23 mouse cellular contexts compared by ENCODE assay signal in the genomic region with DNA sequence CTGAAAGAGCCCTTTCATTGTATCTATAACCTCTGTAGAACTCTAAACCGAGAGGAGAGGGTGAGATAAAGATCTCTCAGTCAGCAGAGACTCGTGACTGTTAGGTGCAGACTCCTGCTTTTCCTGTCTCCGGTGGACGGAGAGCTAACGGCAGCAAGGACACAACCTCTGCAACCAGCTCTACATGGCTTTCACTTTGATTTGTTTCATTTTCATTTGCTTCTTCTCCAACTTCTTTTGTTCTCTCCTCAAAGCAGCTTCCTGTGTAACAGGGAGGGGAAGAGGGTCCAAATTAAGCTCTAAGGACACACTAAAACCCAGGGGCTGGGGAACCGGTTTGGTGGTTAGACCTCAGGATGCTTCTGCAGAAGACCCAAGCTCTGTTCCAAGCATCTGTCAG. TPM values are rescaled to one million over a fixed set of nuclear protein-coding genes. Genes with fewer than 3 reads are reported as not detected.
DNase-seq lines count a peak whose midpoint lies in the region; ATAC-seq and TF ChIP-seq lines count a peak whose summit lies in the region.
"Had no signal": no experiment of that assay in that cellular context is flagged by ENCODE, and none has a peak within 500 bp of the region (broad histone marks: within the 10 kb centered on the region; RNA-seq: fewer than 3 reads in every experiment).

No protein-coding gene starts in this region.

- 8% methylated on average over 6 of the region's 6 CpGs for WGBS in spleen, adult 2 months
- 89% methylated on average over 6 of the region's 6 CpGs for WGBS in forebrain, embryonic 16.5 days

- peaks cover 12% of the 10 kb centered on the region for H3K36me3 ChIP-seq in spleen, adult 2 months (ENCODE audit: control insufficient read depth, insufficient read depth, low read length)
- H3K36me3 ChIP-seq in CH12.LX (replicated peaks in 1 of 2; ENCODE audit: control insufficient read depth in 1 of 2, insufficient read depth in 1 of 2, low read length in 1 of 2): peaks cover 51 to 73% of the 10 kb centered on the region in 2 experiments
- peaks cover 25% of the 10 kb centered on the region for H3K36me3 ChIP-seq in forebrain, embryonic 16.5 days (ENCODE audit: control insufficient read depth, insufficient read depth)

- H3K27ac ChIP-seq in spleen, adult 2 months (ENCODE audit: insufficient read depth, low read length): peak overlapping the region; percentile 66
- no peak overlapping the region for H3K27ac ChIP-seq in CH12.LX (ENCODE audit: insufficient read depth, low read depth)
- no peak overlapping the region for H3K27ac ChIP-seq in forebrain, embryonic 16.5 days (ENCODE audit: low read length)
- H3K27ac ChIP-seq: forebrain, embryonic 13.5 days; left cerebral cortex, adult 2 months; liver, embryonic 15.5 days had no signal

- no peak for TF ChIP-seq POLR2A in spleen, adult 2 months (IDR thresholded peaks at IDR 0.05; ENCODE audit: low read depth, low read length)
- TF ChIP-seq POLR2A in CH12.LX (IDR thresholded peaks at IDR 0.05; ENCODE audit: low read depth, low read length): no peak

- no peak overlapping the region for H3K4me3 ChIP-seq in spleen, adult 2 months (ENCODE audit: extremely low read depth, insufficient read depth, insufficient read length)
- H3K4me3 ChIP-seq in CH12.LX (replicated peaks in 1 of 3; ENCODE audit: low read depth in 2 of 3, low read length in 2 of 3, poor library complexity in 1 of 3): no peak overlapping the region
- H3K4me3 ChIP-seq in forebrain, embryonic 16.5 days (replicated peaks; ENCODE audit: low read length): no peak overlapping the region
- H3K4me3 ChIP-seq: forebrain, embryonic 13.5 days; left cerebral cortex, adult 2 months; liver, embryonic 15.5 days had no signal

- peaks cover 8% of the 10 kb centered on the region for H3K79me2 ChIP-seq in CH12.LX (replicated peaks; ENCODE audit: control insufficient read depth, extremely low read depth, insufficient read depth, poor library complexity, severe bottlenecking)

- TF ChIP-seq EP300 in CH12.LX (IDR thresholded peaks at IDR 0.05; ENCODE audit: low read length): no peak

- no peak for ATAC-seq in forebrain, embryonic 16.5 days
- ATAC-seq: forebrain, embryonic 13.5 days; hindbrain, embryonic 16.5 days had no signal

- no peak for DNase-seq in spleen, adult 2 months (ENCODE audit: low read depth in 1 of 2, low spot score in 2 of 2)
- DNase-seq in spleen, postnatal 10 days (ENCODE audit: low spot score in 2 of 2): no peak
- DNase-seq in CH12.LX (ENCODE audit: extremely low read depth): no peak
- peak; percentile 33 for DNase-seq in T-cell, adult 2 months (ENCODE audit: low spot score)
- DNase-seq in naive thymus-derived CD4-positive, alpha-beta T cell, adult 2 months (ENCODE audit: low read depth): peak; percentile 59
- DNase-seq in layer of hippocampus, postnatal 14 days (ENCODE audit: low spot score in 2 of 2): no peak
- DNase-seq: adrenal gland, adult 8-10 months; cerebellum, adult 9-10 months; heart, postnatal 36 days; kidney, adult 8-10 months; kidney, postnatal 25 days; left cerebral cortex, postnatal 4 days; midbrain, embryonic 14.5 days had no signal

- peak overlapping the region; percentile 33; the same call in 1 of the 2 replicates for H3K4me2 ChIP-seq in CH12.LX (ENCODE audit: insufficient read depth, low read depth, poor library complexity, severe bottlenecking)
- no peak overlapping the region for H3K4me2 ChIP-seq in forebrain, embryonic 16.5 days (ENCODE audit: low read length)
- H3K4me2 ChIP-seq: forebrain, embryonic 13.5 days; liver, embryonic 15.5 days had no signal

- H3K4me1 ChIP-seq in spleen, adult 2 months (ENCODE audit: control insufficient read depth, insufficient read depth, insufficient read length): peaks cover 13% of the 10 kb centered on the region
- H3K4me1 ChIP-seq in CH12.LX (ENCODE audit: control insufficient read depth in 1 of 2, insufficient read depth in 2 of 2): peaks cover 10 to 62% of the 10 kb centered on the region in 2 experiments
- no peaks in the 10 kb centered on the region for H3K4me1 ChIP-seq in forebrain, embryonic 16.5 days (replicated peaks; ENCODE audit: control insufficient read depth, insufficient read depth, low read length)
- H3K4me1 ChIP-seq: forebrain, embryonic 13.5 days had no signal

- H3K9me3 ChIP-seq in CH12.LX (replicated peaks; ENCODE audit: low read length): no peaks in the 10 kb centered on the region
- no peaks in the 10 kb centered on the region for H3K9me3 ChIP-seq in forebrain, embryonic 16.5 days (ENCODE audit: control insufficient read depth, low read length)
- H3K9me3 ChIP-seq: forebrain, embryonic 13.5 days; liver, embryonic 15.5 days had no signal

- no peak overlapping the region for H3K9ac ChIP-seq in CH12.LX (ENCODE audit: insufficient read depth, low read depth)
- no peak overlapping the region; the same call in 1 of the 2 replicates for H3K9ac ChIP-seq in forebrain, embryonic 16.5 days (replicated peaks; ENCODE audit: low read depth, low read length)
- H3K9ac ChIP-seq: forebrain, embryonic 13.5 days; liver, embryonic 15.5 days had no signal

- dilution Hi-C loops in CH12.LX (cut with MboI; ENCODE audit: extremely low pct_ligation_motif_present, extremely low pct_unique_long_range_greater_than_20kb, low sequenced_read_pairs): no loop called here

- in situ Hi-C loops in CH12.LX (cut with MboI; ENCODE audit: low pct_ligation_motif_present, low pct_unique_long_range_greater_than_20kb, low sequenced_read_pairs): no loop called here

- no peak for TF ChIP-seq RAD21 in CH12.LX (IDR thresholded peaks at IDR 0.05; ENCODE audit: low read depth, low read length)

- H3K27me3 ChIP-seq in spleen, adult 2 months (ENCODE audit: control insufficient read depth, insufficient read depth, low read length): no peaks in the 10 kb centered on the region
- no peaks in the 10 kb centered on the region for H3K27me3 ChIP-seq in CH12.LX (replicated peaks)
- H3K27me3 ChIP-seq in forebrain, embryonic 16.5 days (replicated peaks; ENCODE audit: control insufficient read depth, insufficient read depth, low read length): no peaks in the 10 kb centered on the region
- H3K27me3 ChIP-seq: forebrain, embryonic 13.5 days; liver, embryonic 15.5 days had no signal

- TF ChIP-seq CTCF in spleen, adult 2 months (IDR thresholded peaks at IDR 0.05; ENCODE audit: extremely low read depth, insufficient read depth, insufficient read length, insufficient replicate concordance): no peak
- no peak for TF ChIP-seq CTCF in CH12.LX (conservative IDR thresholded peaks at IDR 0.05 in 1 of 2, IDR thresholded peaks at IDR 0.05 in 1 of 2; ENCODE audit: low read depth in 2 of 2, low read length in 2 of 2)

TF ChIP-seq in CH12.LX, 34 proteins besides CTCF, POLR2A, EP300 and RAD21:
- TF ChIP-seq ZNF384 (IDR thresholded peaks at IDR 0.05; ENCODE audit: low read depth, low read length) (no peak), HCFC1 (IDR thresholded peaks at IDR 0.05; ENCODE audit: low read depth, low read length) (no peak), POLR2AphosphoS2 (IDR thresholded peaks at IDR 0.05; ENCODE audit: low read depth, low read length) (no peak), MEF2A (IDR thresholded peaks at IDR 0.05; ENCODE audit: borderline replicate concordance, low read depth, low read length) (no peak), RCOR1 (conservative IDR thresholded peaks at IDR 0.05; ENCODE audit: low read depth, low read length) (no peak), MAFK (IDR thresholded peaks at IDR 0.05; ENCODE audit: insufficient replicate concordance, low read length) (no peak), IRF4 (IDR thresholded peaks at IDR 0.05; ENCODE audit: low read depth, low read length) (no peak), TCF12 (IDR thresholded peaks at IDR 0.05; ENCODE audit: low read depth, low read length) (no peak), GABPA (IDR thresholded peaks at IDR 0.05; ENCODE audit: insufficient replicate concordance, low read depth, low read length) (no peak), ETS1 (conservative IDR thresholded peaks at IDR 0.05; ENCODE audit: low read depth, low read length) (no peak), SMC3 (IDR thresholded peaks at IDR 0.05; ENCODE audit: low read depth, low read length) (no peak), NELFE (IDR thresholded peaks at IDR 0.05; ENCODE audit: low read depth, low read length) (no peak)
TF ChIP-seq in CH12.LX: peak in this region for 0.

RNA-seq across cellular contexts. Expression of gene Strada, which starts 1.2 kb away (rescaled TPM):
- polyA plus RNA-seq in spleen, adult 2 months (2012; rRNA removed): 32.6 and 36.7 TPM in 2 replicates
- 36.8 and 39.4 TPM in 2 replicates for total RNA-seq in CH12.LX (2012; rRNA removed)
- 40.1 and 41.7 TPM in 2 replicates for total RNA-seq in CH12.LX (2014; rRNA removed)
- polyA plus RNA-seq in CH12.LX (2012; ENCODE audit: insufficient read length, low read depth): 48.7 and 51.7 TPM in 2 replicates
- 28.8 and 30.9 TPM in 2 replicates for polyA plus RNA-seq in forebrain, embryonic 16.5 days (2015; fragmentation: Nextera tagmentation; extraction: Ambion mirVana)
- 10 to 100 TPM; 28.7 to 34.2 TPM for total RNA-seq in layer of hippocampus, postnatal 14 days (2021)

RNA-seq across cellular contexts. Expression of gene Ccdc47, which starts 15.4 kb away (rescaled TPM):
- 7.0 and 7.3 TPM in 2 replicates for polyA plus RNA-seq in spleen, adult 2 months (2012; rRNA removed)
- total RNA-seq in CH12.LX (2012; rRNA removed) (53.2 and 66.7 TPM in 2 replicates), CH12.LX (2014; rRNA removed) (44.5 and 46.1 TPM in 2 replicates)
- 80.8 and 94.1 TPM in 2 replicates for polyA plus RNA-seq in CH12.LX (2012; ENCODE audit: insufficient read length, low read depth)
- polyA plus RNA-seq in forebrain, embryonic 16.5 days (2015; fragmentation: Nextera tagmentation; extraction: Ambion mirVana): 110 TPM in 2 replicates
- total RNA-seq in layer of hippocampus, postnatal 14 days (2021): 10 to 100 TPM; 94.8 to 96.3 TPM

RNA-seq across cellular contexts. Expression of gene Ddx42, which starts 16.0 kb away (rescaled TPM):
- 7.1 and 7.4 TPM in 2 replicates for polyA plus RNA-seq in spleen, adult 2 months (2012; rRNA removed)
- total RNA-seq in CH12.LX (2012; rRNA removed) (63.8 and 69.0 TPM in 2 replicates), CH12.LX (2014; rRNA removed) (65.3 and 65.5 TPM in 2 replicates)
- polyA plus RNA-seq in CH12.LX (2012; ENCODE audit: insufficient read length, low read depth): 89.1 and 94.6 TPM in 2 replicates
- polyA plus RNA-seq in forebrain, embryonic 16.5 days (2015; fragmentation: Nextera tagmentation; extraction: Ambion mirVana): 112 and 115 TPM in 2 replicates
- total RNA-seq in layer of hippocampus, postnatal 14 days (2021): 10 to 100 TPM; 67.4 to 67.8 TPM

RNA-seq across cellular contexts. Expression of gene Limd2, which starts 40.1 kb away (rescaled TPM):
- polyA plus RNA-seq in spleen, adult 2 months (2012; rRNA removed): 305 and 309 TPM in 2 replicates
- total RNA-seq in CH12.LX (2012; rRNA removed) (249 and 275 TPM in 2 replicates), CH12.LX (2014; rRNA removed) (344 and 367 TPM in 2 replicates)
- polyA plus RNA-seq in CH12.LX (2012; ENCODE audit: insufficient read length, low read depth): 520 and 563 TPM in 2 replicates
- polyA plus RNA-seq in forebrain, embryonic 16.5 days (2015; fragmentation: Nextera tagmentation; extraction: Ambion mirVana): 205 and 209 TPM in 2 replicates
- total RNA-seq in layer of hippocampus, postnatal 14 days (2021): 100 to 1,000 TPM; 139 to 142 TPM

RNA-seq across cellular contexts. Expression of gene Gm10840, which starts 40.1 kb away (rescaled TPM):
- polyA plus RNA-seq in spleen, adult 2 months (2012; rRNA removed): 0.72 TPM in 1 of 2 replicates, not detected in the other
- total RNA-seq in CH12.LX (2012; rRNA removed): not detected in 2 replicates
- not detected in 2 replicates for total RNA-seq in CH12.LX (2014; rRNA removed)
- not detected in 2 replicates for polyA plus RNA-seq in CH12.LX (2012; ENCODE audit: insufficient read length, low read depth)
- 1.1 and 1.2 TPM in 2 replicates for polyA plus RNA-seq in forebrain, embryonic 16.5 days (2015; fragmentation: Nextera tagmentation; extraction: Ambion mirVana)
- total RNA-seq in layer of hippocampus, postnatal 14 days (2021): not detected
- total RNA-seq: adrenal gland, adult 8-10 months; heart, postnatal 36 days; left cerebral cortex, adult 2 months; left cerebral cortex, postnatal 4 days had no signal
- polyA plus RNA-seq: cortical plate, adult 2 months; embryonic facial prominence, embryonic 11.5 days; forebrain, embryonic 13.5 days; heart, embryonic 14.5 days; hindbrain, embryonic 16.5 days; liver, embryonic 15.5 days; lung, postnatal 0 days; midbrain, embryonic 14.5 days; stomach, embryonic 14.5 days had no signal

Comparison
In these comparisons a context has a peak if more than half of its experiments do, and no peak if none do; other contexts are left out.
1. DNase-seq: peak in T-cell, adult 2 months (single experiment) and naive thymus-derived CD4-positive, alpha-beta T cell, adult 2 months (single experiment); none in spleen, adult 2 months (0 of 2), spleen, postnatal 10 days (0 of 2), CH12.LX (single experiment) and layer of hippocampus, postnatal 14 days (0 of 2).
2. RNA of gene Ddx42, which starts 16.0 kb away (polyA plus RNA-seq): 112 to 115 TPM in forebrain, embryonic 16.5 days and 89.1 to 94.6 TPM in CH12.LX; 7.1 to 7.4 TPM in spleen, adult 2 months; every median in the first group is over 10 times any median in the second.